8 mouse cellular contexts compared by ENCODE assay signal in the genomic region with DNA sequence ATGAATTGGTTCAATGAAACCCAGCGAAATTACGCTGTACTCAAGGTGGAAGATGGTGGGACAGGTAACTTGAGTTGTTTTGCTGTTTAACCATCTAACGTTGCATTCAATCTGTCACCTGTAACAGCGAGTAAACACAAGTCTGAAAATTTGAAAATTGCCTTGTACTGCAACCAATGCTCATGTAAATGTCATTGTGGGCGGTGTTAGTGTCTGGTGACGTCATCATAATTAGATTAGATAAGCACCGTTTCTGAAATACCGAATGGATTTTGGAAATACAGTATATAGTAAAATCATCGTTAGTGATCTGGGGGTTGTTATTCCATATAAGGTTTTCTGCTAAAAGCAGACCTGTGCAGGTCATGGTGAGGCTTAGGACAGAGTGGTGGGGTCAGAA. TPM values are rescaled to one million over a fixed set of nuclear protein-coding genes. Genes with fewer than 3 reads are reported as not detected.
DNase-seq lines count a peak whose midpoint lies in the region; ATAC-seq and TF ChIP-seq lines count a peak whose summit lies in the region.

No protein-coding gene starts in this region.

- H3K79me2 ChIP-seq in MEL (ENCODE audit: control insufficient read depth, insufficient read depth, low read length, poor library complexity) = peaks cover 9% of the 10 kb centered on the region

- peaks cover 8% of the 10 kb centered on the region for H3K4me1 ChIP-seq in heart, embryonic 15.5 days (replicated peaks)
- peaks cover 0 to 2% of the 10 kb centered on the region in 2 experiments; a peak in 1 of 4 replicates for H3K4me1 ChIP-seq in MEL (ENCODE audit: control insufficient read depth in 1 of 2, insufficient read depth in 2 of 2, low read length in 2 of 2)
- peaks cover 18% of the 10 kb centered on the region for H3K4me1 ChIP-seq in hindbrain, embryonic 13.5 days (replicated peaks)
- H3K4me1 ChIP-seq in midbrain, embryonic 13.5 days (replicated peaks) = peaks cover 15% of the 10 kb centered on the region

- H3K27ac ChIP-seq in heart, embryonic 15.5 days = no peak overlapping the region
- H3K27ac ChIP-seq in MEL (ENCODE audit: control insufficient read depth, low read depth, low read length) = no peak overlapping the region
- H3K27ac ChIP-seq in hindbrain, embryonic 13.5 days = peak overlapping the region; percentile 76; the same call in 1 of the 2 replicates
- H3K27ac ChIP-seq in midbrain, embryonic 13.5 days = no peak overlapping the region

- TF ChIP-seq CTCF in MEL (IDR thresholded peaks at IDR 0.05 in 2 of 3, conservative IDR thresholded peaks at IDR 0.05 in 1 of 3; ENCODE audit: control insufficient read depth in 1 of 3, insufficient read depth in 1 of 3, low read depth in 2 of 3, low read length in 3 of 3, poor library complexity in 1 of 3, severe bottlenecking in 1 of 3) = no peak

- peaks cover 20% of the 10 kb centered on the region; the same call in 1 of the 2 replicates for H3K27me3 ChIP-seq in heart, embryonic 15.5 days
- no peaks in the 10 kb centered on the region for H3K27me3 ChIP-seq in MEL (ENCODE audit: control insufficient read depth in 1 of 2, insufficient read depth in 2 of 2, low read length in 2 of 2)
- H3K27me3 ChIP-seq in hindbrain, embryonic 13.5 days = peaks cover 19% of the 10 kb centered on the region
- H3K27me3 ChIP-seq in midbrain, embryonic 13.5 days = peaks cover 13% of the 10 kb centered on the region

- no peaks in the 10 kb centered on the region for H3K36me3 ChIP-seq in heart, embryonic 15.5 days
- peaks cover 0 to 4% of the 10 kb centered on the region in 2 experiments; a peak in 1 of 4 replicates for H3K36me3 ChIP-seq in MEL (ENCODE audit: control insufficient read depth in 1 of 2, insufficient read depth in 2 of 2, low read length in 2 of 2)
- no peaks in the 10 kb centered on the region for H3K36me3 ChIP-seq in hindbrain, embryonic 13.5 days
- no peaks in the 10 kb centered on the region for H3K36me3 ChIP-seq in midbrain, embryonic 13.5 days

- H3K9me3 ChIP-seq in heart, embryonic 15.5 days (replicated peaks) = no peaks in the 10 kb centered on the region
- H3K9me3 ChIP-seq in MEL (replicated peaks; ENCODE audit: insufficient read depth, low read length) = no peaks in the 10 kb centered on the region
- no peaks in the 10 kb centered on the region for H3K9me3 ChIP-seq in hindbrain, embryonic 13.5 days
- H3K9me3 ChIP-seq in midbrain, embryonic 13.5 days = no peaks in the 10 kb centered on the region

- peak overlapping the region; percentile 96 for H3K4me2 ChIP-seq in heart, embryonic 15.5 days
- H3K4me2 ChIP-seq in hindbrain, embryonic 13.5 days = peak overlapping the region; percentile 70
- peak overlapping the region; percentile 73 for H3K4me2 ChIP-seq in midbrain, embryonic 13.5 days (replicated peaks)

- intact Hi-C loops in heart, postnatal 36 days (cut with DNase I) = loop anchor here (5.0 to 10.0 kb wide), 2 partner anchors 60 to 588 kb away; a partner anchor contains a TSS

- DNase-seq in heart, postnatal 36 days = no peak
- DNase-seq in MEL (ENCODE audit: low read depth, low spot score) = peak; percentile 62
- no peak for DNase-seq in embryo, embryonic 10.5 days (ENCODE audit: low spot score)
- DNase-seq in right cerebral cortex, postnatal 36 days (ENCODE audit: low spot score in 2 of 2) = no peak

- no peak for TF ChIP-seq RAD21 in MEL (IDR thresholded peaks at IDR 0.05; ENCODE audit: low read depth, low read length)

- H3K9ac ChIP-seq in heart, embryonic 15.5 days = peak overlapping the region; percentile 75
- H3K9ac ChIP-seq in MEL (ENCODE audit: control insufficient read depth, low read depth, low read length, poor library complexity, severe bottlenecking) = peak overlapping the region; percentile 79
- peak overlapping the region; percentile 91 for H3K9ac ChIP-seq in hindbrain, embryonic 13.5 days
- H3K9ac ChIP-seq in midbrain, embryonic 13.5 days (replicated peaks) = peak overlapping the region; percentile 84

- TF ChIP-seq POLR2A in MEL (IDR thresholded peaks at IDR 0.05; ENCODE audit: control insufficient read depth in 1 of 2, insufficient read depth in 1 of 2, low read depth in 1 of 2, low read length in 2 of 2, poor library complexity in 1 of 2) = no peak

- H3K4me3 ChIP-seq in heart, embryonic 15.5 days = peak overlapping the region; percentile 88
- H3K4me3 ChIP-seq in MEL (ENCODE audit: control insufficient read depth in 1 of 2, insufficient read depth in 1 of 2, low read depth in 2 of 2, low read length in 2 of 2) = peak overlapping the region; percentile 75 to 81
- peak overlapping the region; percentile 88 for H3K4me3 ChIP-seq in hindbrain, embryonic 13.5 days
- H3K4me3 ChIP-seq in midbrain, embryonic 13.5 days (replicated peaks) = peak overlapping the region; percentile 81

- ATAC-seq in heart, embryonic 15.5 days (replicated peaks; ENCODE audit: insufficient number of reproducible peaks, insufficient read depth, low FRiP score, low read depth) = no peak
- no peak for ATAC-seq in hindbrain, embryonic 13.5 days (ENCODE audit: low FRiP score)
- ATAC-seq in midbrain, embryonic 13.5 days = no peak
- no peak for ATAC-seq in monocyte, adult 5-6 weeks (replicated peaks; ENCODE audit: insufficient number of reproducible peaks, low FRiP score, low TSS enrichment, poor library complexity, severe bottlenecking)

- WGBS in heart, embryonic 15.5 days = 41% methylated on average over 9 of the region's 9 CpGs
- WGBS in hindbrain, embryonic 13.5 days = 53% methylated on average over 9 of the region's 9 CpGs
- WGBS in midbrain, embryonic 13.5 days = 52% methylated on average over 9 of the region's 9 CpGs

- TF ChIP-seq EP300 in MEL (IDR thresholded peaks at IDR 0.05; ENCODE audit: low read depth in 1 of 2, low read length in 2 of 2) = no peak

TF ChIP-seq in MEL, 35 proteins besides CTCF, POLR2A, EP300 and RAD21:
- TF ChIP-seq GATA1 (IDR thresholded peaks at IDR 0.05; ENCODE audit: low read depth, low read length) (peak; percentile 73), RCOR1 (IDR thresholded peaks at IDR 0.05; ENCODE audit: low read depth, low read length) (0 out of 2 replicates have a peak, but pooled peaks have one; percentile 4), ETS1 (IDR thresholded peaks at IDR 0.05; ENCODE audit: low read depth, low read length) (no peak)

RNA-seq across cellular contexts. Expression of a gene that starts 1.0 kb away (rescaled TPM):
- polyA plus RNA-seq in heart, embryonic 15.5 days (2015; fragmentation: Nextera tagmentation; extraction: Ambion mirVana) = 27.3 and 30.6 TPM in 2 replicates
- 1 to 10 TPM; 5.1 to 6.7 TPM for total RNA-seq in heart, postnatal 36 days (2021)
- 29.2 and 30.7 TPM in 2 replicates for total RNA-seq in MEL (2012; rRNA removed)
- polyA plus RNA-seq in MEL (2012; ENCODE audit: insufficient read depth in 1 of 2, insufficient read length in 2 of 2, low read depth in 1 of 2, low replicate concordance in 2 of 2, missing spikeins in 1 of 2) = 10 to 100 TPM in 1 of 2 experiments, not detected in 1; 53.6 TPM
- polyA plus RNA-seq in hindbrain, embryonic 13.5 days (2015; fragmentation: Nextera tagmentation; extraction: Ambion mirVana) = 111 and 117 TPM in 2 replicates
- polyA plus RNA-seq in midbrain, embryonic 13.5 days (2015; fragmentation: Nextera tagmentation; extraction: Ambion mirVana) = 105 and 107 TPM in 2 replicates
- 131 to 158 TPM (median 133 TPM) in 3 replicates for total RNA-seq in monocyte, adult 5-6 weeks (2017)

RNA-seq across cellular contexts. Expression of a gene that starts 32.0 kb away (rescaled TPM):
- not detected in 2 replicates for polyA plus RNA-seq in heart, embryonic 15.5 days (2015; fragmentation: Nextera tagmentation; extraction: Ambion mirVana)
- not detected for total RNA-seq in heart, postnatal 36 days (2021)
- total RNA-seq in MEL (2012; rRNA removed) = not detected in 2 replicates
- not detected for polyA plus RNA-seq in MEL (2012; ENCODE audit: insufficient read depth in 1 of 2, insufficient read length in 2 of 2, low read depth in 1 of 2, low replicate concordance in 2 of 2, missing spikeins in 1 of 2)
- 0.61 TPM in 2 replicates for polyA plus RNA-seq in hindbrain, embryonic 13.5 days (2015; fragmentation: Nextera tagmentation; extraction: Ambion mirVana)
- polyA plus RNA-seq in midbrain, embryonic 13.5 days (2015; fragmentation: Nextera tagmentation; extraction: Ambion mirVana) = 0.54 and 0.75 TPM in 2 replicates
- not detected in 3 replicates for total RNA-seq in monocyte, adult 5-6 weeks (2017)

RNA-seq across cellular contexts. Expression of a gene that starts 48.4 kb away (rescaled TPM):
- polyA plus RNA-seq in heart, embryonic 15.5 days (2015; fragmentation: Nextera tagmentation; extraction: Ambion mirVana) = 0.10 TPM in 1 of 2 replicates, not detected in the other
- not detected for total RNA-seq in heart, postnatal 36 days (2021)
- not detected in 2 replicates for total RNA-seq in MEL (2012; rRNA removed)
- not detected for polyA plus RNA-seq in MEL (2012; ENCODE audit: insufficient read depth in 1 of 2, insufficient read length in 2 of 2, low read depth in 1 of 2, low replicate concordance in 2 of 2, missing spikeins in 1 of 2)
- polyA plus RNA-seq in hindbrain, embryonic 13.5 days (2015; fragmentation: Nextera tagmentation; extraction: Ambion mirVana) = 0.10 and 0.21 TPM in 2 replicates
- polyA plus RNA-seq in midbrain, embryonic 13.5 days (2015; fragmentation: Nextera tagmentation; extraction: Ambion mirVana) = 0.09 and 0.26 TPM in 2 replicates
- total RNA-seq in monocyte, adult 5-6 weeks (2017) = not detected in 3 replicates
